Mouse (Mus musculus) hindbrain, embryonic 14.5 days (tissue): ENCODE results near the gene 4930486L24Rik. TPM values are rescaled to one million over a fixed set of nuclear protein-coding genes. Genes with fewer than 3 reads are reported as not detected.

Source experiments
- polyA plus RNA-seq: library from polyadenylated mRNA; unstranded; fragments of >200 nt; fragmentation: Nextera tagmentation; extraction: Ambion mirVana; gene quantifications from 2 replicates; pipeline ENCODE4 v1.2.1, GENCODE M21; 2014

The 4930486L24Rik gene
- polyA plus RNA-seq, 1 experiment from 2014 or later: 0.20 TPM

Other genes starting within 250 kb of the 4930486L24Rik start
- not detected in 2 replicates for gene BC051665, start 78.1 kb downstream of the 4930486L24Rik start, polyA plus RNA-seq
- gene Ctsll3, start 61.6 kb downstream of the 4930486L24Rik start, polyA plus RNA-seq: not detected in 2 replicates
- gene Gm49392, start 32.4 kb upstream of the 4930486L24Rik start, polyA plus RNA-seq: 0.13 TPM in 1 of 2 replicates, not detected in the other
- gene Ctla2b, start 33.0 kb upstream of the 4930486L24Rik start, polyA plus RNA-seq: 1.5 and 3.7 TPM in 2 replicates
- gene Tpbpb, start 40.4 kb upstream of the 4930486L24Rik start, polyA plus RNA-seq: not detected in 2 replicates
- gene Gm49393, start 71.1 kb upstream of the 4930486L24Rik start, polyA plus RNA-seq: not detected in 2 replicates
- gene Gm49391, start 72.1 kb upstream of the 4930486L24Rik start, polyA plus RNA-seq: 2.0 TPM in 1 of 2 replicates, not detected in the other
- 17.2 and 18.6 TPM in 2 replicates for gene Ctla2a, start 72.2 kb upstream of the 4930486L24Rik start, polyA plus RNA-seq
- gene Tpbpa, start 77.5 kb upstream of the 4930486L24Rik start, polyA plus RNA-seq: not detected in 2 replicates
- gene Ctsj, start 141.5 kb upstream of the 4930486L24Rik start, polyA plus RNA-seq: not detected in 2 replicates
- not detected in 2 replicates for gene Ctsq, start 176.2 kb upstream of the 4930486L24Rik start, polyA plus RNA-seq